Comparison of ENCODE assay signal across 1 mouse cellular context in the genomic region with DNA sequence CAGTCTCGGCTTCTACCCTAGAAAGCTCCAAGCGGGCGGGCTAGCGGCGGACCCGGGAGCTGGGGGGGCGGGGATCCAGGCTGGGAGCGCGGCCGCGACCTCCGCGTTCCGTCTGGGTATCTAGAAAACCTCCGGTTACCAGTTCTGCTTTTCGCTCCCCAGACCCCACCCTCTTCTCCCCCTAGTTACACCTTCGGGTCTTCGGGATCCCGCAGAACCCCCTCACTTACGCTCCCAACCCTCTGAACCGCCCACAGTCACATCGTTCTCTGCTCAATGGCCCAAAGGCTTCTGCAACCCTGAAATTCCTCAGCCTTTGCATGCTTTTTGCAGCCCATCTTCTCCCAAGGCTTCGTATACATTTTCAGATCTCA.
TF ChIP-seq lines count a peak whose summit lies in the region.

No protein-coding gene starts in this region.

TF ChIP-seq in CH12.LX, 34 proteins besides CTCF, POLR2A, EP300 and RAD21:
- TF ChIP-seq PAX5 (IDR thresholded peaks at IDR 0.05; ENCODE audit: low read length), result no peak
- no peak for TF ChIP-seq POLR2AphosphoS2 (IDR thresholded peaks at IDR 0.05; ENCODE audit: low read depth, low read length)
- TF ChIP-seq MXI1 (IDR thresholded peaks at IDR 0.05; ENCODE audit: low read depth, low read length), result no peak; the same call in 1 of the 2 replicates
- no peak for TF ChIP-seq ZMIZ1 (IDR thresholded peaks at IDR 0.05; ENCODE audit: low read depth, low read length)
- TF ChIP-seq CHD2 (IDR thresholded peaks at IDR 0.05; ENCODE audit: low read length), result no peak
- no peak for TF ChIP-seq TCF12 (IDR thresholded peaks at IDR 0.05; ENCODE audit: low read depth, low read length)
- no peak for TF ChIP-seq TBP (conservative IDR thresholded peaks at IDR 0.05; ENCODE audit: low read depth, low read length)
- TF ChIP-seq JUN (IDR thresholded peaks at IDR 0.05; ENCODE audit: insufficient read depth, low read depth, low read length), result no peak
- TF ChIP-seq MAFK (IDR thresholded peaks at IDR 0.05; ENCODE audit: insufficient replicate concordance, low read length), result no peak
- no peak for TF ChIP-seq SMC3 (IDR thresholded peaks at IDR 0.05; ENCODE audit: low read depth, low read length)
- no peak for TF ChIP-seq MEF2A (IDR thresholded peaks at IDR 0.05; ENCODE audit: borderline replicate concordance, low read depth, low read length)
- no peak for TF ChIP-seq MYC (IDR thresholded peaks at IDR 0.05; ENCODE audit: low read depth, low read length)
- TF ChIP-seq HCFC1 (IDR thresholded peaks at IDR 0.05; ENCODE audit: low read depth, low read length), result no peak
- TF ChIP-seq E2F4 (IDR thresholded peaks at IDR 0.05; ENCODE audit: insufficient replicate concordance, low read depth, low read length), result no peak
- no peak for TF ChIP-seq USF1 (IDR thresholded peaks at IDR 0.05; ENCODE audit: low read depth, low read length)
- no peak for TF ChIP-seq CHD1 (IDR thresholded peaks at IDR 0.05; ENCODE audit: low read depth, low read length)
- no peak for TF ChIP-seq ELF1 (IDR thresholded peaks at IDR 0.05; ENCODE audit: low read depth, low read length)
- no peak for TF ChIP-seq UBTF (IDR thresholded peaks at IDR 0.05; ENCODE audit: low read depth, low read length)
- TF ChIP-seq ETS1 (conservative IDR thresholded peaks at IDR 0.05; ENCODE audit: low read depth, low read length), result no peak
- TF ChIP-seq NELFE (IDR thresholded peaks at IDR 0.05; ENCODE audit: low read depth, low read length), result no peak
